Mouse (Mus musculus): ENCODE measurements at regions not wholly inside any gene's neighbourhood (a gene's known extent, or its start where the extent isn't known, plus 50 kb on each side); places are given as distances from the start of the nearest gene placed in this dataset.

DNA sequence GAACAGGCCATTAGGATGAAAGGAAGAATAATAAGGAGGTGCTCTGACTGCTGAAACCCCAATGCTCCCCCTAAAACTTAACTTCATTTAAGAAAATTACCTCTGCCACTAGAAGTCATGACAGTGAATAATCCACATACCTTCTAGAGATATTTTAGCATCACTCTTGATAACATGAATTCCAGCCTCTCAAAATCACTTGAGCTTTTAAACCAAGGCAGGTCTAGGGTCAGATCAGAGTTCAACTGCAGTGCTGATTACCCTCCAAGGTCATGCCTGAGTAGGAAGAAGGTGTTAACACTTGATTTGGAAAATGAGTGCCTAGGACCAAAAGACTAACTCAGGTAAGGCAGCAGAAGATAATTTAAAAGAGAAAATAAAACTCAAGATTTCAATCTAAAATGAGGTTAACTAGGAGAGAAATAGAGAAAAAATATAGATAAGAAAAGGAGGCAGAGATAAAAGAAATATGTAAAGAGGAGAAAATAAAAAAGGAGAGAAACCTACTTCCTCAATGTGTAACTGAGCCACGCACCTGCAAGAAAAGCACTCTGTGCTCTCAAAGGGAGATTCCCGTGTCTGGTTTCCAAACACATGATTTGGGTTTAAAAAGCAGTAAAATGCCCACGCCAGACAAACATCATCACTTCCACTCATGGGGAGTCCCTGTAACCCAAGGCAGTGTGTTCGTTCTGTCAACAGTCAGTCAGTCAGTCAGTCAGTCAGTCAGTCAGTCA is 229.8 kb downstream of the Trib2 start:
- DNase-seq = no peak
- Histone ChIP-seq H3K27ac (ENCODE audit: control insufficient read depth, insufficient read depth, low read length) (no peak overlapping the region), H3K27me3 (ENCODE audit: control insufficient read depth, insufficient read depth, low read length) (no peaks in the 10 kb centered on the region), H3K36me3 (ENCODE audit: control insufficient read depth, insufficient read depth, low read length) (no peaks in the 10 kb centered on the region), H3K4me3 (ENCODE audit: control insufficient read depth, insufficient read depth, low read length) (no peak overlapping the region), H3K4me1 (replicated peaks; ENCODE audit: control insufficient read depth, insufficient read depth, low read length) (no peaks in the 10 kb centered on the region; the same call in 1 of the 2 replicates)
- no peak for TF ChIP-seq CTCF (IDR thresholded peaks at IDR 0.05; ENCODE audit: borderline replicate concordance, control insufficient read depth, extremely low read depth, insufficient read depth, low read length, poor library complexity)
- TF ChIP-seq POLR2A (IDR thresholded peaks at IDR 0.05; ENCODE audit: control insufficient read depth, extremely low read depth, insufficient read depth, low read length, poor library complexity) = no peak
- 40% methylated on average over 4 of the region's 4 CpGs for WGBS

DNA sequence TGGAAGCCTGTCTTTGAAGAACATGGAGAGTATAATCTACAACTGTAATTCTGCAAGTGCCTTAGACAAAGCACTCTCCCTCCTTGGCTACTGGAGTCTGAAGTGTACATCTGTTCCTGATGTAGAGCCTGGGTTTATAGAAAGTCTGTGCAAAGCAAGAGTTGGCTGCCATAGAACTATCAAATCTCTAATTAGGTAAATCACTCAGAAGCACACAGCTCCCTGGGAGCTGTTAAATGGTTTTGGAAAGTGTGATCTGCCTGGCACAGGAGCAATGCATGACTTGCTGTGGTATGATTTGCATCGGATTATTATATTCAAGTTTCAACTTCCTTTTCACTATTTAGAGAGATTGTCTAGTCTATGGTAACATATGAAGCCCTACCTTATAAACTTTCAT is 230.9 kb downstream of the Trib2 start:
- no peaks in the 10 kb centered on the region for H3K36me3 ChIP-seq (ENCODE audit: control insufficient read depth, insufficient read depth, low read length)
- no peak overlapping the region for H3K4me3 ChIP-seq (ENCODE audit: control insufficient read depth, insufficient read depth, low read length)
- WGBS = 91% methylated on average over 1 of the region's 1 CpGs
- H3K27ac ChIP-seq (ENCODE audit: control insufficient read depth, insufficient read depth, low read length) = no peak overlapping the region
- H3K27me3 ChIP-seq (ENCODE audit: control insufficient read depth, insufficient read depth, low read length) = no peaks in the 10 kb centered on the region
- no peaks in the 10 kb centered on the region; the same call in 1 of the 2 replicates for H3K4me1 ChIP-seq (replicated peaks; ENCODE audit: control insufficient read depth, insufficient read depth, low read length)
- TF ChIP-seq POLR2A (IDR thresholded peaks at IDR 0.05; ENCODE audit: control insufficient read depth, extremely low read depth, insufficient read depth, low read length, poor library complexity) (no peak), CTCF (IDR thresholded peaks at IDR 0.05; ENCODE audit: borderline replicate concordance, control insufficient read depth, extremely low read depth, insufficient read depth, low read length, poor library complexity) (no peak)
- DNase-seq = no peak

DNA sequence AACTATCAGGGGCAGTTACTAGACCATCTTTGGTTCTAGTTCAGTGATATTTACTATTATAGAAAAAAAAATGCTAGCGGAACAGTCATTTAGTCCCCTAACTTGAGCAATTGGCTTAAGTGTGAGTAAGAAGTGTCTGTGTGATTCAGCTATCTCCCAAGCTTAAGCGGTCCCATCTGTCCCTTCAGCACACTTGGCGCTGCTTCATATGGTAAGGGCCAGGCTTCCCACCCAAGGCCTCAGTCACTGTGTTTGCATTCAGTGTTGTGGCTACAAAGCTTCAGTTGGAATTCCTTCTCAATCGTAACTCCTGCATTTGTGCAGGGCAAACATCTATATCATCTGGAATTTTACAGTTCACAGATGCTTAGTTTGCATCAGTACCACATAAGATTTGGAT is 232.0 kb downstream of the Trib2 start:
- 96% methylated on average over 4 of the region's 4 CpGs for WGBS
- Histone ChIP-seq H3K4me1 (replicated peaks; ENCODE audit: control insufficient read depth, insufficient read depth, low read length) (no peaks in the 10 kb centered on the region; the same call in 1 of the 2 replicates), H3K27me3 (ENCODE audit: control insufficient read depth, insufficient read depth, low read length) (no peaks in the 10 kb centered on the region), H3K36me3 (ENCODE audit: control insufficient read depth, insufficient read depth, low read length) (no peaks in the 10 kb centered on the region), H3K27ac (ENCODE audit: control insufficient read depth, insufficient read depth, low read length) (no peak overlapping the region), H3K4me3 (ENCODE audit: control insufficient read depth, insufficient read depth, low read length) (no peak overlapping the region)
- DNase-seq = no peak
- no peak for TF ChIP-seq POLR2A (IDR thresholded peaks at IDR 0.05; ENCODE audit: control insufficient read depth, extremely low read depth, insufficient read depth, low read length, poor library complexity)
- TF ChIP-seq CTCF (IDR thresholded peaks at IDR 0.05; ENCODE audit: borderline replicate concordance, control insufficient read depth, extremely low read depth, insufficient read depth, low read length, poor library complexity) = no peak

DNA sequence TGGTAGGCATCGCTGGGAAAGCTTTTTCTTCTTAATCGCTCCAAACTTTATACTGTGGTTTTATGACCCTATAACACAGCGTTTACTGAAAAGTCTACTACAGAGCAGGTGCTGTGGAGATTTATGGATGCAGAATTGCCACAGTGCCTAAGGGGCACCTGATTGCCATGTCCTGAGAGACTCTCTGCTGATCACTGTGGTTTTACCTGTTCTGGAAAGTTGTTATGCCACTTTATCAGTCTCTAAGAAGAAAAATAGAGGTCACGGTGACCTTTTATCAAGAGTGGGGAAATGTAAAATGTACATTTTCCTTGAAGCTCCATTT is 250.0 kb downstream of the Trib2 start:
- WGBS = 92% methylated on average over 4 of the region's 4 CpGs
- Histone ChIP-seq H3K4me1 (replicated peaks; ENCODE audit: control insufficient read depth, insufficient read depth, low read length) (no peaks in the 10 kb centered on the region), H3K27me3 (ENCODE audit: control insufficient read depth, insufficient read depth, low read length) (no peaks in the 10 kb centered on the region), H3K36me3 (ENCODE audit: control insufficient read depth, insufficient read depth, low read length) (no peaks in the 10 kb centered on the region), H3K27ac (ENCODE audit: control insufficient read depth, insufficient read depth, low read length) (no peak overlapping the region), H3K4me3 (ENCODE audit: control insufficient read depth, insufficient read depth, low read length) (no peak overlapping the region)
- no peak for DNase-seq
- TF ChIP-seq POLR2A (IDR thresholded peaks at IDR 0.05; ENCODE audit: control insufficient read depth, extremely low read depth, insufficient read depth, low read length, poor library complexity) (no peak), CTCF (IDR thresholded peaks at IDR 0.05; ENCODE audit: borderline replicate concordance, control insufficient read depth, extremely low read depth, insufficient read depth, low read length, poor library complexity) (no peak)

DNA sequence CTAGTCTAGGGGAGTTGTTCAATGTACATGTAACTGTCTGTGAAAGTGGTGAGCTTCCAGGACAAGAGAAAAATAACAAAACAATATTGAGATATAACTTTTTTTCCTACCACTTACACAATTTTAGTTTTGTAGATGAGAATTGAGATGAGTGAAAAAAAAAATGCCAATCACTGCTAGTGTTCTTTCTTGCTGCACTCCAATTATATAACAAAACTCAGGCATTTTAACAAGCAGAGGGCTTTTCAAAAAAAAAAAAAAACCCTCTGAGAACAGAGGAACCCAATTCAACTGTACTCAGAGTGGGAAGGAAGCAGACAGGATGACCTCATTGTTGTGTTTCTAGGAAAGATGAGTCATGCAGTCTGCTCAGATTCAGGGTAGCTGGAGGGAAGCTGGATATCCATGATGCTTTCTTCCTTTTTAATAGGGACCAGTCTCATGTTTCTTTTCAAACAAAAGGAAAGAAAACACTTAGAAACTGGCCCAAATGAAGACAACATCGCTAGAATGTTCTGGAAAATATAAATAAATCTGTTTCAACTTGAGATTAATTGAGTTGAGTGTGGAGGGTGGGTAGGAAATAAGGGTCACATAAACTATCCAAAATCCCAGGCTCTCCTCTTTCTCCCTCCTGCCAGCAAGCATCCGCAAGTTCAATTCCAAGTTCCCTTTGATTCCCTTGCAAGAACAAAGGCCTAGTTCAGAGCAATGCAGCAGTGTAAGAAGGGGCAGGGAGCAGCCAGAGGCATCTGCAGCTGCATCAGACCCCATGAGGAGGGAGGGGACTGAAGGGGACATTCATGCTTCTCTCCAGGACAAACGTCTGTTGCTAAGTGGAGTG is 250.6 kb downstream of the Trib2 start:
- Histone ChIP-seq H3K4me3 (ENCODE audit: control insufficient read depth, insufficient read depth, low read length) (no peak overlapping the region), H3K36me3 (ENCODE audit: control insufficient read depth, insufficient read depth, low read length) (no peaks in the 10 kb centered on the region), H3K27ac (ENCODE audit: control insufficient read depth, insufficient read depth, low read length) (no peak overlapping the region), H3K27me3 (ENCODE audit: control insufficient read depth, insufficient read depth, low read length) (no peaks in the 10 kb centered on the region), H3K4me1 (replicated peaks; ENCODE audit: control insufficient read depth, insufficient read depth, low read length) (no peaks in the 10 kb centered on the region)
- WGBS = 56% methylated on average over 3 of the region's 3 CpGs
- TF ChIP-seq CTCF (IDR thresholded peaks at IDR 0.05; ENCODE audit: borderline replicate concordance, control insufficient read depth, extremely low read depth, insufficient read depth, low read length, poor library complexity) = no peak
- no peak for TF ChIP-seq POLR2A (IDR thresholded peaks at IDR 0.05; ENCODE audit: control insufficient read depth, extremely low read depth, insufficient read depth, low read length, poor library complexity)
- DNase-seq = no peak

DNA sequence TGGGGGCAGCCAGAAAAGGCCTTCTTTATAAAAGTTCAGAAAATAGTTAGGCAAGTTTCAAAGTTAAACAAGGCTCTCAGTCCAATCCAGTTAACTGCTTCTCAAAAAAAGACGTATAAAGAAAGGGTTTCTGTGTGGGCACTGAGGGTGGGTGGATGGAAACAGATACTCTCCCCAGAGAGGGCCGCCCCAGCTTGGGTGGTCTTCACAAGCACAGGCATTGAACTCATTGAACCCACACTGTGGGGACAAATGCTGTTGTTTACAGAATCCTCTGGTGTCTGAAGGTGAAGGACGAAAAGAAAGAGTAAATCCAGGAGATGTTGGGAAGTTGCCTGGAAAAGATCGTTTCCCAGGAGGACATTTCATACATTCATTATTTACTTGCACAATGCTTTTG is 253.9 kb downstream of the Trib2 start:
- Histone ChIP-seq H3K4me1 (replicated peaks; ENCODE audit: control insufficient read depth, insufficient read depth, low read length) (no peaks in the 10 kb centered on the region), H3K4me3 (ENCODE audit: control insufficient read depth, insufficient read depth, low read length) (no peak overlapping the region), H3K36me3 (ENCODE audit: control insufficient read depth, insufficient read depth, low read length) (no peaks in the 10 kb centered on the region), H3K27me3 (ENCODE audit: control insufficient read depth, insufficient read depth, low read length) (no peaks in the 10 kb centered on the region), H3K27ac (ENCODE audit: control insufficient read depth, insufficient read depth, low read length) (no peak overlapping the region)
- no peak for DNase-seq
- no peak for TF ChIP-seq CTCF (IDR thresholded peaks at IDR 0.05; ENCODE audit: borderline replicate concordance, control insufficient read depth, extremely low read depth, insufficient read depth, low read length, poor library complexity)
- TF ChIP-seq POLR2A (IDR thresholded peaks at IDR 0.05; ENCODE audit: control insufficient read depth, extremely low read depth, insufficient read depth, low read length, poor library complexity) = no peak
- WGBS = 91% methylated on average over 4 of the region's 4 CpGs
